20 mouse cellular contexts compared by ENCODE assay signal in genomic region chr13:92576688-92577087, GRCm38 (mm10). TPM values are rescaled to one million over a fixed set of nuclear protein-coding genes. Genes with fewer than 3 reads are reported as not detected.
"Had no signal": no experiment of that assay in that cellular context is flagged by ENCODE, and none has a peak within 500 bp of the region (broad histone marks: within the 10 kb centered on the region; RNA-seq: fewer than 3 reads in every experiment).

No protein-coding gene starts in this region.

- H3K27ac ChIP-seq: kidney, postnatal 0 days; limb, embryonic 13.5 days; liver, embryonic 15.5 days; midbrain, embryonic 12.5 days; stomach, postnatal 0 days had no signal

- DNase-seq: kidney, adult 8-10 months; kidney, postnatal 36 days; left cerebral cortex, postnatal 4 days; lung, embryonic 14.5 days; lung, postnatal 10 days; lung, postnatal 4 days; right cerebral cortex, postnatal 25 days; thymus, postnatal 36 days had no signal

- H3K9me3 ChIP-seq: limb, embryonic 13.5 days; liver, embryonic 15.5 days; midbrain, embryonic 12.5 days had no signal

- ATAC-seq: midbrain, embryonic 16.5 days had no signal

- H3K4me3 ChIP-seq: limb, embryonic 13.5 days; liver, embryonic 15.5 days; midbrain, embryonic 12.5 days had no signal

- H3K4me1 ChIP-seq: limb, embryonic 13.5 days had no signal

- H3K27me3 ChIP-seq: midbrain, embryonic 12.5 days had no signal

- H3K36me3 ChIP-seq: limb, embryonic 13.5 days; liver, embryonic 15.5 days; midbrain, embryonic 12.5 days had no signal

- H3K9ac ChIP-seq: limb, embryonic 13.5 days; liver, embryonic 15.5 days; lung, embryonic 14.5 days; midbrain, embryonic 12.5 days had no signal

RNA-seq across cellular contexts. Expression of gene Spz1, which starts 0.7 kb away (rescaled TPM):
- total RNA-seq: layer of hippocampus, adult 18-20 months; layer of hippocampus, postnatal 10 days; left cerebral cortex, postnatal 4 days; liver, adult 2 months; megakaryocyte-erythroid progenitor cell, adult 5-6 weeks had no signal
- polyA plus RNA-seq: kidney, postnatal 0 days; limb, embryonic 13.5 days; liver, adult 2 months; liver, embryonic 15.5 days; lung, embryonic 14.5 days; midbrain, embryonic 12.5 days; midbrain, embryonic 16.5 days; neural tube, embryonic 14.5 days; stomach, postnatal 0 days; thymus, postnatal 0 days had no signal
